Mouse (Mus musculus): ENCODE data around the gene Arhgef26. TPM values are rescaled to one million over a fixed set of nuclear protein-coding genes. Genes with fewer than 3 reads are reported as not detected.

The Arhgef26 gene
- total and polyA plus RNA-seq, 3 experiments, result 0.08 TPM; not detected in 2

GRCm38 (mm10) chr3:62341496-62342205 lies 3.5 kb downstream of the Arhgef26 start:
- H3K9ac ChIP-seq (ENCODE audit: control insufficient read depth, low read depth, low read length, poor library complexity, severe bottlenecking), result no peak overlapping the region
- no peaks in the 10 kb centered on the region for H3K27me3 ChIP-seq (ENCODE audit: control insufficient read depth in 1 of 2, insufficient read depth in 2 of 2, low read length in 2 of 2)
- no peak for DNase-seq (ENCODE audit: low read depth, low spot score)
- no peak for TF ChIP-seq MAFK (IDR thresholded peaks at IDR 0.05; ENCODE audit: borderline replicate concordance, low read depth, low read length)
- TF ChIP-seq CHD1 (IDR thresholded peaks at IDR 0.05; ENCODE audit: low read depth, low read length), result no peak
- H3K9me3 ChIP-seq (replicated peaks; ENCODE audit: insufficient read depth, low read length), result no peaks in the 10 kb centered on the region
- H3K27ac ChIP-seq (ENCODE audit: control insufficient read depth, low read depth, low read length), result no peak overlapping the region
- H3K79me2 ChIP-seq (ENCODE audit: control insufficient read depth, insufficient read depth, low read length, poor library complexity), result no peaks in the 10 kb centered on the region
- H3K4me3 ChIP-seq (ENCODE audit: control insufficient read depth in 1 of 2, insufficient read depth in 1 of 2, low read depth in 2 of 2, low read length in 2 of 2), result no peak overlapping the region
- no peaks in the 10 kb centered on the region for H3K4me1 ChIP-seq (ENCODE audit: control insufficient read depth in 1 of 2, insufficient read depth in 2 of 2, low read length in 2 of 2)
- no peaks in the 10 kb centered on the region for H3K36me3 ChIP-seq (ENCODE audit: control insufficient read depth in 1 of 2, insufficient read depth in 2 of 2, low read length in 2 of 2)

GRCm38 (mm10) chr3:62348514-62349217 lies 10.5 kb downstream of the Arhgef26 start:
- H3K9ac ChIP-seq (ENCODE audit: control insufficient read depth, low read depth, low read length, poor library complexity, severe bottlenecking), result no peak overlapping the region

GRCm38 (mm10) chr3:62349218-62349897 lies 11.2 kb downstream of the Arhgef26 start:
- no peak for DNase-seq (ENCODE audit: low read depth, low spot score)
- no peak overlapping the region for H3K27ac ChIP-seq (ENCODE audit: control insufficient read depth, low read depth, low read length)

More at GRCm38 (mm10) chr3:62348514-62349217, 10.5 kb downstream of the Arhgef26 start:
- no peak for DNase-seq (ENCODE audit: low read depth, low spot score)
- no peak overlapping the region for H3K27ac ChIP-seq (ENCODE audit: control insufficient read depth, low read depth, low read length)
- H3K4me1 ChIP-seq (ENCODE audit: control insufficient read depth in 1 of 2, insufficient read depth in 2 of 2, low read length in 2 of 2), result no peaks in the 10 kb centered on the region
- TF ChIP-seq SMC3 (IDR thresholded peaks at IDR 0.05; ENCODE audit: low read depth, low read length), result no peak
- TF ChIP-seq NRF1 (IDR thresholded peaks at IDR 0.05; ENCODE audit: insufficient read depth, low read depth, low read length, poor library complexity, severe bottlenecking), result no peak
- TF ChIP-seq EP300 (IDR thresholded peaks at IDR 0.05; ENCODE audit: low read depth in 1 of 2, low read length in 2 of 2), result no peak
- no peak for TF ChIP-seq SIN3A (IDR thresholded peaks at IDR 0.05; ENCODE audit: low read length)
- TF ChIP-seq ELF1 (IDR thresholded peaks at IDR 0.05; ENCODE audit: low read depth, low read length), result no peak
- no peak for TF ChIP-seq CTCF (IDR thresholded peaks at IDR 0.05 in 2 of 3, conservative IDR thresholded peaks at IDR 0.05 in 1 of 3; ENCODE audit: control insufficient read depth in 1 of 3, insufficient read depth in 1 of 3, low read depth in 2 of 3, low read length in 3 of 3, poor library complexity in 1 of 3, severe bottlenecking in 1 of 3)
- no peaks in the 10 kb centered on the region for H3K79me2 ChIP-seq (ENCODE audit: control insufficient read depth, insufficient read depth, low read length, poor library complexity)
- no peaks in the 10 kb centered on the region for H3K27me3 ChIP-seq (ENCODE audit: control insufficient read depth in 1 of 2, insufficient read depth in 2 of 2, low read length in 2 of 2)
- H3K4me3 ChIP-seq (ENCODE audit: control insufficient read depth in 1 of 2, insufficient read depth in 1 of 2, low read depth in 2 of 2, low read length in 2 of 2), result no peak overlapping the region
- no peaks in the 10 kb centered on the region for H3K36me3 ChIP-seq (ENCODE audit: control insufficient read depth in 1 of 2, insufficient read depth in 2 of 2, low read length in 2 of 2)
- H3K9me3 ChIP-seq (replicated peaks; ENCODE audit: insufficient read depth, low read length), result no peaks in the 10 kb centered on the region

More at GRCm38 (mm10) chr3:62349218-62349897, 11.2 kb downstream of the Arhgef26 start:
- no peaks in the 10 kb centered on the region for H3K4me1 ChIP-seq (ENCODE audit: control insufficient read depth in 1 of 2, insufficient read depth in 2 of 2, low read length in 2 of 2)
- no peak overlapping the region for H3K9ac ChIP-seq (ENCODE audit: control insufficient read depth, low read depth, low read length, poor library complexity, severe bottlenecking)
- H3K36me3 ChIP-seq (ENCODE audit: control insufficient read depth in 1 of 2, insufficient read depth in 2 of 2, low read length in 2 of 2), result no peaks in the 10 kb centered on the region
- H3K79me2 ChIP-seq (ENCODE audit: control insufficient read depth, insufficient read depth, low read length, poor library complexity), result no peaks in the 10 kb centered on the region
- H3K9me3 ChIP-seq (replicated peaks; ENCODE audit: insufficient read depth, low read length), result no peaks in the 10 kb centered on the region
- no peaks in the 10 kb centered on the region for H3K27me3 ChIP-seq (ENCODE audit: control insufficient read depth in 1 of 2, insufficient read depth in 2 of 2, low read length in 2 of 2)
- H3K4me3 ChIP-seq (ENCODE audit: control insufficient read depth in 1 of 2, insufficient read depth in 1 of 2, low read depth in 2 of 2, low read length in 2 of 2), result no peak overlapping the region
- TF ChIP-seq ZNF384 (IDR thresholded peaks at IDR 0.05; ENCODE audit: low read depth, low read length) (no peak), TBP (IDR thresholded peaks at IDR 0.05; ENCODE audit: low read depth, low read length) (no peak), NRF1 (IDR thresholded peaks at IDR 0.05; ENCODE audit: insufficient read depth, low read depth, low read length, poor library complexity, severe bottlenecking) (no peak), SIN3A (IDR thresholded peaks at IDR 0.05; ENCODE audit: low read length) (no peak), HCFC1 (IDR thresholded peaks at IDR 0.05; ENCODE audit: low read depth, low read length) (no peak), GABPA (IDR thresholded peaks at IDR 0.05; ENCODE audit: low read depth, low read length) (no peak), CHD1 (IDR thresholded peaks at IDR 0.05; ENCODE audit: low read depth, low read length) (no peak), ELF1 (IDR thresholded peaks at IDR 0.05; ENCODE audit: low read depth, low read length) (no peak), CTCF (IDR thresholded peaks at IDR 0.05 in 2 of 3, conservative IDR thresholded peaks at IDR 0.05 in 1 of 3; ENCODE audit: control insufficient read depth in 1 of 3, insufficient read depth in 1 of 3, low read depth in 2 of 3, low read length in 3 of 3, poor library complexity in 1 of 3, severe bottlenecking in 1 of 3) (no peak), MAX (IDR thresholded peaks at IDR 0.05; ENCODE audit: low read length) (no peak), MYB (IDR thresholded peaks at IDR 0.05; ENCODE audit: low read depth, low read length) (no peak), TAL1 (IDR thresholded peaks at IDR 0.05; ENCODE audit: low read length) (no peak), ZMIZ1 (IDR thresholded peaks at IDR 0.05; ENCODE audit: low read depth, low read length) (no peak), ETS1 (IDR thresholded peaks at IDR 0.05; ENCODE audit: low read depth, low read length) (no peak), BHLHE40 (IDR thresholded peaks at IDR 0.05; ENCODE audit: borderline replicate concordance, low read depth, low read length) (no peak), CHD2 (IDR thresholded peaks at IDR 0.05; ENCODE audit: low read length) (no peak), USF1 (IDR thresholded peaks at IDR 0.05; ENCODE audit: low read depth, low read length) (no peak), ZKSCAN1 (IDR thresholded peaks at IDR 0.05; ENCODE audit: low read depth, low read length) (no peak)
